Mouse (Mus musculus): Measurements from ENCODE around the gene 0610030E20Rik. TPM values are rescaled to one million over a fixed set of nuclear protein-coding genes. Genes with fewer than 3 reads are reported as not detected.

The 0610030E20Rik gene
- polyA plus RNA-seq, 1 experiment from 2014 or later, result 20.6 TPM

DNA sequence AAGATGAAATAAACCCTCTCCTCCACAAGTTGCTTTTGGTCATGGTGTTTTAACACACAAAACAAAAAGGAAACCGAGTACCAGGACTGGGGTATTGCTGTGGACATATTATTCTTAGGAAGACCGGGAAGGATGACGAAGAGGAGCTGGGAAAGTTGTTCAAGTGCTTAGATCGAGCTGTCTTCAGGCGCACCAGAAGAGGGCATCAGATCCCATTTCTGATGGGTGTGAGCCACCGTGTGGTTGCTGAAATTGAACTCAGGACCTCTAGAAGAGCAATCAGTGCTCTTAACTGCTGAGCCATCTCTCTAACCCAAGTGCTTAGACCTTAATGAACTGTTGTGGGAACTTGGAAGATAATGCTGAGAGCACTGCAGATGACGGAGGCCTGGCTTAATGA, 16.9 kb downstream of the 0610030E20Rik start:
- Histone ChIP-seq H3K27me3 (0 out of 2 replicates have a peak, but pooled peaks cover 2% of the 10 kb centered on the region), H3K4me3 (no peak overlapping the region), H3K9me3 (no peaks in the 10 kb centered on the region), H3K36me3 (peaks cover 16% of the 10 kb centered on the region), H3K9ac (no peak overlapping the region), H3K4me1 (replicated peaks) (peaks cover 29% of the 10 kb centered on the region), H3K4me2 (no peak overlapping the region), H3K27ac (no peak overlapping the region)
- no peak for ATAC-seq (ENCODE audit: low FRiP score)
- WGBS, result 49% methylated on average over 7 of the region's 7 CpGs

DNA sequence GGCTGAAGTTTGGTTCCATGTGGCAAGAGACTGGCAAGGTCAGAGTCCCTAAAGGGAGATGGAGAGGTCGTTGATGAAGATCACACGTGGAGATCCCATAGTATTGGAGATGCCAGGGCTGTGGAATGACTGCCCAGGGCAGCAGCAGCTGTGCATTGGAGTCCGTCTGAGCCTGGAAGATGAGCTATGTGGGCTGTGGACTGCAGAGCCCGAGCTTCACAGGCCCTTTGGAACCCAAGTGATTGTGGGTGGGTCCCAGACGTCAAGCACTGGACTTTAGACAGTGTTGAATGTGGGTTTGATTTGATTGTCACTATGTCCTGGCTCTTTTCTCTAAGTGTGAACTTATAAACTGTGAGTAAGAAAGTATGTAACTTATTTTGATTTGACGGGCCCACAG, 17.9 kb downstream of the 0610030E20Rik start:
- no peak for ATAC-seq (ENCODE audit: low FRiP score)
- H3K36me3 ChIP-seq, result peaks cover 6% of the 10 kb centered on the region
- 72% methylated on average over 6 of the region's 6 CpGs for WGBS

GRCm38 (mm10) chr6:72366304-72366703, 19.2 kb downstream of the 0610030E20Rik start:
- no peak for ATAC-seq (ENCODE audit: low FRiP score)
- WGBS, result 73% methylated on average over 3 of the region's 3 CpGs
- H3K27ac ChIP-seq, result no peak overlapping the region

More for the DNA sequence above, 17.9 kb downstream of the 0610030E20Rik start:
- Histone ChIP-seq H3K9me3 (no peaks in the 10 kb centered on the region), H3K27ac (no peak overlapping the region), H3K4me3 (no peak overlapping the region), H3K27me3 (0 out of 2 replicates have a peak, but pooled peaks cover 2% of the 10 kb centered on the region), H3K9ac (no peak overlapping the region), H3K4me2 (no peak overlapping the region), H3K4me1 (replicated peaks) (peaks cover 24% of the 10 kb centered on the region)

DNA sequence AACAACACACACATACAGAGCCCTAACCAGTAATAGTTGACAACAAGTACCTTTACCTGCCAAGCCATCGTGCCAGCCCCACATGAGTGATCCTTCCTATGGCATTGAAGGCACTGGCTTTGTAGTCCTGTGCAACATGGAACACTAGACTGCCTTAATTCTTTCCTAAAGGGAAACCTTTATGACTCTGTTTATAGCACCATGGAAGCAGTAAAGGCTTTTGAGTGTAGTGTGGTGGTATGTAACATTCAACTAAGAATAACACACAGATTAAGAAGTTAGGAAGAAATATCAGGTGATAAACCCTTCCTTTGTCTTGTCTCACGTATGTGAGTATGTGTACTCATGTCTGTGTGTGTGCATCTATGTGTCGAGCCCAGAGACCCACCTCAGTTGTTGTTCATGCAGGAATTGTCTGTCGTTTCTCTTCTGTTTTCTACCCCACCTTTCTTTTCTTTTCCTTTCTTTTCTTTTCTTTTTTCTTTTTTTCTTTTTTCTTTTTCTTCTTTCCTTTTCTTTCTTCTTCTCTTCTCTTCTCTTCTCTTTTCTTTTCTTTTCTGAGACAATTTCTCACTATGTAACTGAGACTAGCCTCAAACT, 19.8 kb downstream of the 0610030E20Rik start, which contains the start of gene Rnf181:
Gene Rnf181, minus strand, starts transcription at position 113 of the 600 bp plus-strand sequence.
- no peak within 1 kb of the TSS for H3K9ac ChIP-seq
- no peaks in the 10 kb centered on the region for H3K36me3 ChIP-seq
- 0 out of 2 replicates have a peak, but pooled peaks cover 2% of the 10 kb centered on the region for H3K27me3 ChIP-seq
- H3K27ac ChIP-seq, result no peak within 1 kb of the TSS
- no peak for ATAC-seq (ENCODE audit: low FRiP score)
- H3K9me3 ChIP-seq, result no peaks in the 10 kb centered on the region
- no peak within 1 kb of the TSS for H3K4me2 ChIP-seq
- no peak within 1 kb of the TSS for H3K4me3 ChIP-seq
- 76% methylated on average over 4 of the region's 4 CpGs for WGBS
- peaks cover 10% of the 10 kb centered on the region for H3K4me1 ChIP-seq (replicated peaks)

More at GRCm38 (mm10) chr6:72366304-72366703, 19.2 kb downstream of the 0610030E20Rik start:
- Histone ChIP-seq H3K27me3 (0 out of 2 replicates have a peak, but pooled peaks cover 2% of the 10 kb centered on the region), H3K36me3 (no peaks in the 10 kb centered on the region), H3K4me2 (no peak overlapping the region), H3K4me3 (no peak overlapping the region), H3K9ac (no peak overlapping the region), H3K4me1 (replicated peaks) (peaks cover 14% of the 10 kb centered on the region), H3K9me3 (no peaks in the 10 kb centered on the region)

DNA sequence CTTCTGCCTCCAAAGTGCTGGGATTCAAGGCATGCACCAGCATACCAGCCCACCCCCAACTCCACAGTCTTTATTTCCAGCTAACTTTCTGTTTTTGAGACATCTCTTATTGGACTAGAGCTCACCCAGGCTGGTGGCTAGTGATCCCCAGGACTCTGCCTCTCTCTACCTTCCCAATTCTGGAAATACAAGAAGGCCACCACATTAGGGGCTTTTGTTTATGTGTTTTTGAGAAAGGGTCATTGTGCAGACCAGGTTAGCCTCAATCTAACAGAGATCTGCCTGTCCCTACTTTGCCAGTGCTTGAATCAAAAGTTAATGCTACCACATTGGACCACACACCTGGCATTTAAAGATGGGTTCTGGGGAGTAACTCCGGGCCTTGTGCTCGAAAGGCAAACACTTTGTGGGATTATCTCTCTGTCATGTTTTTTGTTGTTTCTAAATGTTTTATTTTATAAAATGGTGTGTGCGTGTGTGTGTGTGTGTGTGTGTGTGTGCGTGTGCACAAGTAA, 20.4 kb downstream of the 0610030E20Rik start:
- Histone ChIP-seq H3K9me3 (no peaks in the 10 kb centered on the region), H3K4me2 (no peak overlapping the region), H3K27ac (no peak overlapping the region), H3K36me3 (no peaks in the 10 kb centered on the region), H3K4me3 (no peak overlapping the region), H3K27me3 (0 out of 2 replicates have a peak, but pooled peaks cover 2% of the 10 kb centered on the region), H3K4me1 (replicated peaks) (peaks cover 10% of the 10 kb centered on the region), H3K9ac (no peak overlapping the region)
- ATAC-seq (ENCODE audit: low FRiP score), result no peak
- WGBS, result 68% methylated on average over 4 of the region's 4 CpGs

DNA sequence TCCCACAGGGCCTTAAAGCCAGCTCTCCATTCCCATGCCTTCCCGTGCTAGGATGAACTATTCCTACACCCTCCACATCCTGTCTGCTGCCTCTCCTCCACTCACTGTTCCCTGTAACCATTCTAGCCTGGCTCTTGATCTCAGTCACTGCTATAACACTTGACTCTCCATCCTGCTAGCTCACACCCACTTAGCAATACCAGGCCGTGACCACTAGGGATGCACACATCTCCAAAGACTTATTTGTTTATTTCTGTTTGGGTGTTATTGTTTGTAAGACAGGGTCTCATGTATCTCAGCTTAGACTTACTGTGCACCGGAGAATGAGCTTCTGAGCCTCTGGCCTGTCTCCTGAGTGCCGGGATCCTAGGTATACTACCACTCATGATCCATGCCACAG, 22.4 kb downstream of the 0610030E20Rik start:
- 89% methylated on average over 4 of the region's 4 CpGs for WGBS
- H3K9me3 ChIP-seq, result no peaks in the 10 kb centered on the region
- H3K9ac ChIP-seq, result no peak overlapping the region
- no peak overlapping the region for H3K4me2 ChIP-seq
- no peak overlapping the region for H3K4me3 ChIP-seq
- ATAC-seq (ENCODE audit: low FRiP score), result no peak
- H3K27ac ChIP-seq, result no peak overlapping the region
- 0 out of 2 replicates have a peak, but pooled peaks cover 4% of the 10 kb centered on the region for H3K4me1 ChIP-seq (replicated peaks)
- H3K27me3 ChIP-seq, result 0 out of 2 replicates have a peak, but pooled peaks cover 2% of the 10 kb centered on the region
- no peaks in the 10 kb centered on the region for H3K36me3 ChIP-seq

GRCm38 (mm10) chr6:72370091-72370490, 23.0 kb downstream of the 0610030E20Rik start:
- ATAC-seq (ENCODE audit: low FRiP score), result no peak
- WGBS, result 82% methylated on average over 12 of the region's 12 CpGs
- Histone ChIP-seq H3K27me3 (no peaks in the 10 kb centered on the region), H3K36me3 (no peaks in the 10 kb centered on the region), H3K4me2 (no peak overlapping the region), H3K4me1 (replicated peaks) (0 out of 2 replicates have a peak, but pooled peaks cover 4% of the 10 kb centered on the region), H3K4me3 (no peak overlapping the region), H3K9me3 (no peaks in the 10 kb centered on the region), H3K27ac (no peak overlapping the region), H3K9ac (no peak overlapping the region)

GRCm38 (mm10) chr6:72371147-72371546, 24.0 kb downstream of the 0610030E20Rik start:
- 51% methylated on average over 5 of the region's 5 CpGs for WGBS
- 0 out of 2 replicates have a peak, but pooled peaks cover 4% of the 10 kb centered on the region for H3K4me1 ChIP-seq (replicated peaks)
- H3K9me3 ChIP-seq, result no peaks in the 10 kb centered on the region
- no peak overlapping the region for H3K4me3 ChIP-seq
- H3K27me3 ChIP-seq, result no peaks in the 10 kb centered on the region
- no peak for ATAC-seq (ENCODE audit: low FRiP score)
- no peak overlapping the region for H3K4me2 ChIP-seq
- no peak overlapping the region for H3K9ac ChIP-seq
- no peak overlapping the region for H3K27ac ChIP-seq
- no peaks in the 10 kb centered on the region for H3K36me3 ChIP-seq

- WGBS, result 33% methylated on average over 1 of the region's 1 CpGs
- Histone ChIP-seq H3K4me2 (no peak overlapping the region), H3K4me3 (no peak overlapping the region), H3K9ac (no peak overlapping the region), H3K36me3 (no peaks in the 10 kb centered on the region), H3K27me3 (no peaks in the 10 kb centered on the region), H3K4me1 (replicated peaks) (0 out of 2 replicates have a peak, but pooled peaks cover 4% of the 10 kb centered on the region), H3K9me3 (no peaks in the 10 kb centered on the region), H3K27ac (no peak overlapping the region)
- no peak for ATAC-seq (ENCODE audit: low FRiP score)
Measured at GRCm38 (mm10) chr6:72371571-72371970, 24.5 kb downstream of the 0610030E20Rik start.

DNA sequence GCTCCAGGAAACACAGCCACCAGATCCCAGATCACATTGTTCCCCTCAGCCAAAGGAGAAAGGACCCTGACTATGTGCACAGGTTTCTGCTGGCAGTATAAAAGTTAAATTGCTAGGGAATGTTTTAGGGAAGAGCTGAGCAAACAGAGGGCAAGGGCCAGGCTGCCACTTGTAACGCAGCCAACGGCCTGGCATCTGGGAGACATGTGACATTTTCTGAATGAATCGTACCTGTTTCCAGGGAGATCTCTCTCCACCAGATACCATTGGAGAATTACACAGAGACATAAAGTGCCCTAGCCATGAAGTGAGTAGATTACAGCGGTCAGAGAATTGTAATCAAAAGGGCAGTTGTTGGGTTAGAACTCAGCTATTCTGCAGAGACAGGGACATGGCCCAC, 26.1 kb downstream of the 0610030E20Rik start:
- H3K9me3 ChIP-seq, result no peaks in the 10 kb centered on the region
- H3K9ac ChIP-seq, result no peak overlapping the region
- H3K4me3 ChIP-seq, result no peak overlapping the region
- no peak overlapping the region for H3K4me2 ChIP-seq
- no peak for ATAC-seq (ENCODE audit: low FRiP score)
- no peaks in the 10 kb centered on the region for H3K27me3 ChIP-seq
- 90% methylated on average over 4 of the region's 4 CpGs for WGBS
- H3K4me1 ChIP-seq (replicated peaks), result 0 out of 2 replicates have a peak, but pooled peaks cover 4% of the 10 kb centered on the region
- no peaks in the 10 kb centered on the region for H3K36me3 ChIP-seq
- H3K27ac ChIP-seq, result no peak overlapping the region

DNA sequence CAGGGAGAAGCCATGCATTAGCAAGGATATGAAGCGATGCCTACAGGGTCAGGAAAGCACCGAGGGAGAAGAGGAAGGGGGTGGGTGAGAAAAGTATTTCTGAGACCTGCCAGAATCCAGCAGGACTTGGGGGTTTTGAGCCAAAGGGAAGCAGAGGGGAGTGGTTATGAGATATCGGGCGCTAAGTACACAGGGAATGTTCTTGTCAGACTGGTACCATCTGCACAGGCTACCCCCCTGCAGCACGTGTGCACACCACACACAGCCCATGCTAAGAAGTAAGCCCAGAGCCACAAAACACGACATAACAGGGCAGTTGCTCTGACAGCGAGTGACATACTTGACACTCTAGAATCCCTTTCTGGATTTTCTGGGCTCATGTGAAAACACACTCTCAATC, 27.1 kb downstream of the 0610030E20Rik start:
- H3K4me3 ChIP-seq, result no peak overlapping the region
- peaks cover 9% of the 10 kb centered on the region for H3K27me3 ChIP-seq
- no peaks in the 10 kb centered on the region for H3K9me3 ChIP-seq
- no peak for ATAC-seq (ENCODE audit: low FRiP score)
- no peaks in the 10 kb centered on the region for H3K36me3 ChIP-seq
- no peak overlapping the region for H3K27ac ChIP-seq
- WGBS, result 73% methylated on average over 7 of the region's 7 CpGs
- H3K4me1 ChIP-seq (replicated peaks), result 0 out of 2 replicates have a peak, but pooled peaks cover 4% of the 10 kb centered on the region
- no peak overlapping the region for H3K4me2 ChIP-seq
- H3K9ac ChIP-seq, result no peak overlapping the region

- Histone ChIP-seq H3K9ac (no peak overlapping the region), H3K4me1 (replicated peaks) (peaks cover 5% of the 10 kb centered on the region; the same call in 1 of the 2 replicates), H3K36me3 (no peaks in the 10 kb centered on the region), H3K27me3 (peaks cover 16% of the 10 kb centered on the region), H3K4me2 (no peak overlapping the region), H3K9me3 (no peaks in the 10 kb centered on the region), H3K27ac (no peak overlapping the region), H3K4me3 (no peak overlapping the region)
- ATAC-seq (ENCODE audit: low FRiP score), result no peak
- WGBS, result 85% methylated on average over 15 of the region's 15 CpGs
Measured at GRCm38 (mm10) chr6:72374820-72375563, 27.9 kb downstream of the 0610030E20Rik start.
